Mouse (Mus musculus): ENCODE results near the gene 1700008O03Rik.

The 1700008O03Rik gene

GRCm38 (mm10) chr7:44343459-44344015, 42.1 kb downstream of the 1700008O03Rik start:
- DNase-seq, result no peak

- DNase-seq, result no peak
These were observed 43.9 kb downstream of the 1700008O03Rik start for GRCm38 (mm10) chr7:44341714-44342113.

GRCm38 (mm10) chr7:44341119-44341518, 44.5 kb downstream of the 1700008O03Rik start:
- DNase-seq, result no peak

- no peak for DNase-seq
These were observed 45.4 kb downstream of the 1700008O03Rik start for GRCm38 (mm10) chr7:44340226-44340625.

- DNase-seq, result peak; percentile 31
These were observed 48.3 kb downstream of the 1700008O03Rik start for GRCm38 (mm10) chr7:44337121-44337849.

GRCm38 (mm10) chr7:44336046-44337021, 49.3 kb downstream of the 1700008O03Rik start:
- peak; percentile 57 for DNase-seq

GRCm38 (mm10) chr7:44335031-44335878, 50.4 kb downstream of the 1700008O03Rik start:
- DNase-seq, result peak; percentile 69

GRCm38 (mm10) chr7:44334139-44334538, 51.5 kb downstream of the 1700008O03Rik start:
- no peak for DNase-seq

- DNase-seq, result no peak
These were observed 53.3 kb downstream of the 1700008O03Rik start for GRCm38 (mm10) chr7:44332336-44332735.

GRCm38 (mm10) chr7:44326614-44327013, 59.0 kb downstream of the 1700008O03Rik start:
- DNase-seq, result no peak

GRCm38 (mm10) chr7:44322290-44322689, 63.3 kb downstream of the 1700008O03Rik start:
- no peak for DNase-seq

- peak; percentile 79 for DNase-seq
These were observed 64.7 kb downstream of the 1700008O03Rik start for GRCm38 (mm10) chr7:44320886-44321285.

- DNase-seq, result no peak
These were observed 67.7 kb downstream of the 1700008O03Rik start for GRCm38 (mm10) chr7:44317913-44318312.

GRCm38 (mm10) chr7:44312484-44312883, 73.1 kb downstream of the 1700008O03Rik start:
- DNase-seq, result no peak

- no peak for DNase-seq
These were observed 73.8 kb downstream of the 1700008O03Rik start for GRCm38 (mm10) chr7:44311713-44312304.

GRCm38 (mm10) chr7:44310878-44311712, 74.5 kb downstream of the 1700008O03Rik start:
- peak; percentile 69 for DNase-seq

GRCm38 (mm10) chr7:44310285-44310877, 75.2 kb downstream of the 1700008O03Rik start:
- peak; percentile 41 for DNase-seq
